Mouse (Mus musculus) liver, embryonic 12.5 days (tissue): ENCODE results near the gene Rdh14. TPM values are rescaled to one million over a fixed set of nuclear protein-coding genes. Genes with fewer than 3 reads are reported as not detected.

Experiments used
- ATAC-seq: fragments of 200-750 bp; cut with Nextera tagmentation; 2 replicates; pipeline ENCODE4 v1.8.0; 2017; ENCODE audit warnings: moderate number of reproducible peaks, mild to moderate bottlenecking, moderate library complexity
- H3K27ac ChIP-seq: fragments of 300-500 bp; sonication (generic); 2 replicates; pipeline ENCODE4 v1.5.1; 2016; ENCODE audit warnings: mild to moderate bottlenecking
- H3K27me3 ChIP-seq: fragments of 300-500 bp; sonication (generic); replicated peaks from 2 replicates; pipeline ENCODE4 v1.6.1; 2016; ENCODE audit warnings: mild to moderate bottlenecking, moderate library complexity
- H3K36me3 ChIP-seq: fragments of 300-500 bp; sonication (generic); 2 replicates; pipeline ENCODE4 v1.6.1; 2016; ENCODE audit warnings: mild to moderate bottlenecking, moderate library complexity
- H3K4me1 ChIP-seq: fragments of 300-500 bp; sonication (generic); 2 replicates; pipeline ENCODE4 v1.6.1; 2016
- H3K4me2 ChIP-seq: fragments of 300-500 bp; sonication (generic); 2 replicates; pipeline ENCODE4 v1.6.1; 2016; ENCODE audit warnings: mild to moderate bottlenecking, moderate library complexity
- H3K4me3 ChIP-seq: fragments of 300-500 bp; sonication (generic); 2 replicates; pipeline ENCODE4 v1.5.1; 2016; ENCODE audit warnings: mild to moderate bottlenecking, moderate library complexity
- H3K9ac ChIP-seq: fragments of 300-500 bp; sonication (generic); 2 replicates; pipeline ENCODE4 v1.6.1; 2016; ENCODE audit warnings: mild to moderate bottlenecking, moderate library complexity
- H3K9me3 ChIP-seq: fragments of 300-500 bp; sonication (generic); replicated peaks from 2 replicates; pipeline ENCODE4 v1.6.1; 2016; ENCODE audit warnings: mild to moderate bottlenecking, moderate library complexity
- WGBS: fragments of 180-500 bp; shearing (Covaris S2); methylation state at CpG from one replicate; pipeline ENCODE4 v1.1.7; 2016; ENCODE audit not compliant: insufficient replicate concordance; 5-methylcytosine and 5-hydroxymethylcytosine counted together
- polyA plus RNA-seq: library from polyadenylated mRNA; unstranded; fragments of >200 nt; fragmentation: Nextera tagmentation; extraction: Ambion mirVana; gene quantifications from 2 replicates; pipeline ENCODE4 v1.2.1, GENCODE M21; 2016

Rdh14 gene
- polyA plus RNA-seq: 17.1 and 17.9 TPM in 2 replicates

GRCm38 (mm10) chr12:10390671-10391441, at the start of gene Rdh14:
Rdh14 (plus strand) TSS chr12:10390772.
- ATAC-seq: peak; percentile 98
- Histone ChIP-seq H3K9me3 (no peaks in the 10 kb centered on the region), H3K27me3 (no peaks in the 10 kb centered on the region), H3K4me1 (peaks cover 10% of the 10 kb centered on the region), H3K4me3 (peak within 1 kb of the TSS; percentile 81), H3K4me2 (peak within 1 kb of the TSS; percentile 71), H3K9ac (peak within 1 kb of the TSS; percentile 85), H3K36me3 (peaks cover 8% of the 10 kb centered on the region), H3K27ac (peak within 1 kb of the TSS; percentile 84)
- under 1% methylated on average over 53 of the region's 53 CpGs for WGBS

GRCm38 (mm10) chr12:10350706-10351105, 39.9 kb upstream of the Rdh14 start:
- Histone ChIP-seq H3K9me3 (no peaks in the 10 kb centered on the region), H3K27me3 (no peaks in the 10 kb centered on the region), H3K4me3 (no peak overlapping the region), H3K4me2 (no peak overlapping the region), H3K27ac (no peak overlapping the region), H3K9ac (no peak overlapping the region), H3K4me1 (no peaks in the 10 kb centered on the region), H3K36me3 (no peaks in the 10 kb centered on the region)
- 51% methylated on average over 3 of the region's 3 CpGs for WGBS
- ATAC-seq: no peak

DNA sequence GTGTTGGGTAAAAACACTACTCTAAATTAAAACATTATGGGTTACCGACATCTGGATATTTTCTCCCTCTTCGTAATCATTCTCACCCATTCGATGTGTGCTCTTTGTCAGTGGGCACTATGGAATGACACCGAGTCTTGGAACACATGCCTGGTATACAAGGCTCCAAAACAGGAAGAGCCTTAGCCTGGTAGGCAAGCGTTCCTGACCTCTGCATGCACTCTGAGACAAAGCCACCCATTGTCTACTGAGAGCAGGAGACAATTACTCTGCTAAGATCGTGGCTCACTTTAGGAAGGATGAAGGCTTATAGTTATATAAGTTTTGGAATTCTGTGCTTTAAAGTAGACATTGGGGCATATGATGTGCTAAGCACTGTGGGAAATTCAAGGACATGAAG, 32.8 kb upstream of the Rdh14 start:
- H3K4me3 ChIP-seq: no peak overlapping the region
- no peaks in the 10 kb centered on the region for H3K27me3 ChIP-seq
- no peaks in the 10 kb centered on the region for H3K36me3 ChIP-seq
- ATAC-seq: no peak
- 61% methylated on average over 6 of the region's 6 CpGs for WGBS
- H3K4me2 ChIP-seq: no peak overlapping the region
- no peak overlapping the region for H3K9ac ChIP-seq
- H3K4me1 ChIP-seq: no peaks in the 10 kb centered on the region
- H3K9me3 ChIP-seq: no peaks in the 10 kb centered on the region
- H3K27ac ChIP-seq: no peak overlapping the region

DNA sequence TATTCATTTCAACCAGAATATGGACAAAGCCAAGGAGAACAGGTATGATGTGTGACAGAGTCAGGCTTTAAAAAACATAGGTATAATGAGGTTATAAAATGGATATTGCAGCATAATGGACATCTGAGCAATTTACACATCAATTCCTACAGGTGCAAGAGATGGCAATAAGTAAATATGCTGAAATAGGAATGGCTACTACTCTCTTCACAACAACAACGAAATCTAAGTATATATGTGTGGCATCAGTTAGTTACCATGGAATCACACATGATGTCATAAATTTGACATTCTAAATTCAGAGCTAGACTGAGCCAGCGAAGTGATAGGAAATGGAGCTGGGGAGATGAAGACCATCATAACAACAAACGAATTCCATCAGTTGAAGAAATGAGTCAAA, 20.9 kb upstream of the Rdh14 start, which contains the start of gene Nt5c1b:
Gene Nt5c1b, plus strand, starts transcription at position 301 of the 400 bp plus-strand sequence.
- Histone ChIP-seq H3K4me2 (no peak within 1 kb of the TSS), H3K4me1 (no peaks in the 10 kb centered on the region), H3K9ac (no peak within 1 kb of the TSS), H3K4me3 (no peak within 1 kb of the TSS), H3K36me3 (no peaks in the 10 kb centered on the region), H3K27me3 (no peaks in the 10 kb centered on the region), H3K27ac (no peak within 1 kb of the TSS), H3K9me3 (no peaks in the 10 kb centered on the region)
- ATAC-seq: no peak
- WGBS: 55% methylated on average over 3 of the region's 3 CpGs

DNA sequence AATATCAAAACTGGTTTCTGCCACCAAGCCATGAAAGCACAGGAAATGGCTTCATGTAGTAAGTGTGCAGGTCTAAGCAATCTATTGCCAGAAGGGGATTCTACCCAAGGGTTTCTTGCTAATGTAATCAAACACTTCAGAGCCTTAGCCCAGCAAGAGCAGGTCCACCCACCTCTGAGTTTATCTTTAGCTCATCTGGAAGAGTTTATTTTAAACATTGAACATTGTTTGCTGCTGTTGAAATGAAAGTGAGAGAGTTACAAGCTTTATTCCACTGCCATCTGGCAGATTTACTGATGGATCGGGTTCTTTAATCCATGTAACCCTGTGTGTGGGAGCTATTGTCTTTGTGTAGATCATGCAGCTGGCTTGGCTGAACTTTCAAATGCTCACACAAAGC, 10.2 kb downstream of the Rdh14 start:
- 79% methylated on average over 1 of the region's 1 CpGs for WGBS
- ATAC-seq: no peak

DNA sequence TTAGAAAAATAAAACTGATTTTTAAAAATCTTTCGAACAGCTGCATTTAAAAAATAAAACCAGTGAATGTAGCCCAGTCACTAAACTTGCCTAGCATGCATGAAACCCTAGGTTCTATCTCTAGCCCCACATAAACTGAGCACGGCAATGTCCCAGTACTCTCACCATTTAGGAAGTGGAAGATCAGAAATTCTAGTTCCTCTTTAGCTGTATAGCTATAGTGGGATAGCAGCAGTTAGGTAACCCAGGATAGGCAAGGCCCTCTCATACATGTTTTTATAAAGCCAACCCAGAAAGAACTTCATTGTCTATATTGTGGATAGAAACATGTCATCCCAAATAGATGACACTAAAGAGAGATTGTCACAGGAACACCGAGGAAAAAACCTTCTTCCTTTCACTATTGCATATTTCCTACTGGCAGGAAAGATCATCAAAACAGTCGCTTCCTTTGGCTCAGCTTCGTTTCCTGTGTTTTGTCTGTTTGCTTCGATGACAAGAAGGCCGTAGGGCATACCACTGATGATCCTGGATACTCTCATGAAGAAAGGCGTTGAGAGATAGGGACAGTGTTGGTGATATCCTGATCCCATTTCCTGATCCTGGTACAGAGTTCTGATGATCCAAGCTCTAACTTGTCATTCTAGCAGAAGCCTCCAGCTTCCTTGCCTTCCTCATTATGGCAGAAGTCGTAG, 12.0 kb downstream of the Rdh14 start:
- H3K4me1 ChIP-seq: no peaks in the 10 kb centered on the region
- H3K4me3 ChIP-seq: no peak overlapping the region
- H3K4me2 ChIP-seq: no peak overlapping the region
- no peak overlapping the region for H3K9ac ChIP-seq
- 30% methylated on average over 9 of the region's 9 CpGs for WGBS
- H3K36me3 ChIP-seq: no peaks in the 10 kb centered on the region
- no peaks in the 10 kb centered on the region for H3K9me3 ChIP-seq
- no peaks in the 10 kb centered on the region for H3K27me3 ChIP-seq
- no peak for ATAC-seq
- no peak overlapping the region for H3K27ac ChIP-seq

More for the DNA sequence above, 10.2 kb downstream of the Rdh14 start:
- Histone ChIP-seq H3K9me3 (no peaks in the 10 kb centered on the region), H3K27me3 (no peaks in the 10 kb centered on the region), H3K4me3 (no peak overlapping the region), H3K27ac (no peak overlapping the region), H3K4me2 (no peak overlapping the region), H3K36me3 (no peaks in the 10 kb centered on the region), H3K9ac (no peak overlapping the region), H3K4me1 (no peaks in the 10 kb centered on the region)

- Histone ChIP-seq H3K9ac (no peak overlapping the region), H3K27ac (no peak overlapping the region), H3K27me3 (no peaks in the 10 kb centered on the region), H3K4me1 (no peaks in the 10 kb centered on the region), H3K4me2 (no peak overlapping the region), H3K4me3 (no peak overlapping the region), H3K9me3 (no peaks in the 10 kb centered on the region), H3K36me3 (no peaks in the 10 kb centered on the region)
- 80% methylated on average over 3 of the region's 3 CpGs for WGBS
- ATAC-seq: no peak
Observed at GRCm38 (mm10) chr12:10410511-10411179, 20.1 kb downstream of the Rdh14 start.

GRCm38 (mm10) chr12:10411453-10411852, 20.9 kb downstream of the Rdh14 start:
- H3K4me1 ChIP-seq: no peaks in the 10 kb centered on the region
- no peaks in the 10 kb centered on the region for H3K36me3 ChIP-seq
- no peaks in the 10 kb centered on the region for H3K27me3 ChIP-seq
- no peak overlapping the region for H3K4me2 ChIP-seq
- H3K27ac ChIP-seq: no peak overlapping the region
- WGBS: 75% methylated on average over 1 of the region's 1 CpGs
- no peak overlapping the region for H3K4me3 ChIP-seq
- H3K9me3 ChIP-seq: no peaks in the 10 kb centered on the region
- ATAC-seq: no peak
- H3K9ac ChIP-seq: no peak overlapping the region

GRCm38 (mm10) chr12:10422347-10422746, 31.8 kb downstream of the Rdh14 start:
- Histone ChIP-seq H3K4me1 (no peaks in the 10 kb centered on the region), H3K4me2 (no peak overlapping the region), H3K36me3 (no peaks in the 10 kb centered on the region), H3K9ac (no peak overlapping the region), H3K9me3 (no peaks in the 10 kb centered on the region), H3K27me3 (no peaks in the 10 kb centered on the region), H3K4me3 (no peak overlapping the region), H3K27ac (no peak overlapping the region)
- no peak for ATAC-seq
- 62% methylated on average over 3 of the region's 3 CpGs for WGBS

GRCm38 (mm10) chr12:10425982-10426863, 35.7 kb downstream of the Rdh14 start:
- H3K4me2 ChIP-seq: no peak overlapping the region
- no peak overlapping the region for H3K4me3 ChIP-seq
- H3K27ac ChIP-seq: no peak overlapping the region
- no peaks in the 10 kb centered on the region for H3K36me3 ChIP-seq
- no peaks in the 10 kb centered on the region for H3K27me3 ChIP-seq
- H3K9me3 ChIP-seq: no peaks in the 10 kb centered on the region
- H3K4me1 ChIP-seq: no peaks in the 10 kb centered on the region
- no peak overlapping the region for H3K9ac ChIP-seq
- no peak for ATAC-seq
- 63% methylated on average over 9 of the region's 9 CpGs for WGBS

- H3K9ac ChIP-seq: no peak overlapping the region
- no peaks in the 10 kb centered on the region for H3K36me3 ChIP-seq
- H3K27me3 ChIP-seq: no peaks in the 10 kb centered on the region
- 72% methylated on average over 1 of the region's 1 CpGs for WGBS
- no peak overlapping the region for H3K4me3 ChIP-seq
- H3K4me2 ChIP-seq: no peak overlapping the region
- H3K4me1 ChIP-seq: no peaks in the 10 kb centered on the region
- no peak for ATAC-seq
- no peak overlapping the region for H3K27ac ChIP-seq
- no peaks in the 10 kb centered on the region for H3K9me3 ChIP-seq
Observed at GRCm38 (mm10) chr12:10430999-10431398, 40.4 kb downstream of the Rdh14 start.
